ENCODE assay signal across 8 mouse cellular contexts in the genomic region with DNA sequence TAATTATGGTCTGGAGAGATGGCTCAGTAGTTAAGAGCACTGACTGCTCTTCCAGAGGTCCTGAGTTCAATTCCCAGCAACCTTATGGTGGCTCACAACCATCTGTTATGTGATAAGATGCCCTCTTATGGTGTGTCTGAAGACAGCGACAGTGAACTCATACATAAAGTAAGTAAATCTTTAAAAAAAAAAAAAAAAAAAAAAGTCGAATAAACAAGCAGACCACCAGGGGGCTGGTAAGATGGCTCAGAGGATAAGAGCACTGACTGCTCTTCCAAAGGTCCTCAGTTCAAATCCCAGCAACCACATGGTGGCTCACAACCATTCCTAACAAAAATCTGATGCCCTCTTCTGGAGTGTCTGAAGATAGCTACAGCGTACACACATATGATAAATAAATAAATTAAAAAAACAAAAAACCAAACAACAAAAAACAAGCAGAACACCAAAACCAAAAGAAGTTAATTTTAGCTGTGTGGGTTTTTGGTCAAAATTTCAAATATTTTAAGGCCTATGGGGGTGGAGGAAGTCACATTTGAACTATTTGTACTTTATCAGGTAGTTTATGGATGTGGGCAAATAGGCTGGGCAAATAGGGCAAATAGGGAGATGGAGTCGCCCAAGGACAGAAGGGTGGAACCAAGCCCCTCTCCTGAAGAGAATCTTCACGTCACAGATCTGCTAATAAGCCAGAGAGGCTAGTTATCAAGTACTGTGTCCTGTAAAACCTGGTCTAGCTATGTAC. TPM values are rescaled to one million over a fixed set of nuclear protein-coding genes. Genes with fewer than 3 reads are reported as not detected.
DNase-seq lines count a peak whose midpoint lies in the region; ATAC-seq and TF ChIP-seq lines count a peak whose summit lies in the region.
"Not testable (repeated sequence)": the region's sequence is repeated elsewhere in the genome, so short reads cannot be mapped to it uniquely, and the experiment has no call there.

No protein-coding gene starts in this region.

- in situ Hi-C loops in CH12.LX (cut with MboI; ENCODE audit: low pct_ligation_motif_present, low pct_unique_long_range_greater_than_20kb, low sequenced_read_pairs) = loop anchor here (10.0 kb wide), 1 partner anchor 197 kb away; no protein-coding TSS in a partner anchor

- ATAC-seq in forebrain, embryonic 15.5 days (replicated peaks); hindbrain, embryonic 12.5 days (ENCODE audit: low FRiP score); kidney, postnatal 0 days (replicated peaks; ENCODE audit: low FRiP score, low read depth); liver, embryonic 16.5 days (ENCODE audit: low read depth); midbrain, postnatal 0 days (ENCODE audit: low FRiP score); stomach, postnatal 0 days (ENCODE audit: low FRiP score, low TSS enrichment): not testable (repeated sequence)

- H3K4me1 ChIP-seq in CH12.LX (ENCODE audit: control insufficient read depth in 1 of 2, insufficient read depth in 2 of 2) = peaks cover 0 to 11% of the 10 kb centered on the region in 2 experiments; a peak in 2 of 4 replicates
- H3K4me1 ChIP-seq in cortical plate, adult 2 months (ENCODE audit: control insufficient read depth, insufficient read depth, low read length); kidney, postnatal 0 days (replicated peaks; ENCODE audit: insufficient read depth, low read length); midbrain, postnatal 0 days (ENCODE audit: insufficient read depth, low read length); stomach, postnatal 0 days (replicated peaks; ENCODE audit: control insufficient read depth, insufficient read depth): not testable (repeated sequence)
- H3K4me1 ChIP-seq in forebrain, embryonic 15.5 days = peaks cover 17% of the 10 kb centered on the region
- H3K4me1 ChIP-seq in hindbrain, embryonic 12.5 days = peaks cover 14% of the 10 kb centered on the region
- H3K4me1 ChIP-seq in liver, embryonic 16.5 days (ENCODE audit: control insufficient read depth, low read depth, low read length) = peaks cover 12% of the 10 kb centered on the region

- TF ChIP-seq POLR2A in CH12.LX (IDR thresholded peaks at IDR 0.05; ENCODE audit: low read depth, low read length); cortical plate, adult 2 months (IDR thresholded peaks at IDR 0.05; ENCODE audit: extremely low read depth, insufficient read depth, low read length): not testable (repeated sequence)

- peak overlapping the region; percentile 97 for H3K4me2 ChIP-seq in CH12.LX (ENCODE audit: insufficient read depth, low read depth, poor library complexity, severe bottlenecking)
- H3K4me2 ChIP-seq in forebrain, embryonic 15.5 days (replicated peaks) = peak overlapping the region; percentile 84
- H3K4me2 ChIP-seq in hindbrain, embryonic 12.5 days (replicated peaks) = peak overlapping the region; percentile 77
- H3K4me2 ChIP-seq in kidney, postnatal 0 days (ENCODE audit: low read length) = peak overlapping the region; percentile 82
- H3K4me2 ChIP-seq in liver, embryonic 16.5 days (ENCODE audit: low read depth, low read length) = peak overlapping the region; percentile 91
- H3K4me2 ChIP-seq in midbrain, postnatal 0 days (ENCODE audit: low read depth, low read length, poor library complexity, severe bottlenecking) = peak overlapping the region; percentile 73
- H3K4me2 ChIP-seq in stomach, postnatal 0 days (replicated peaks; ENCODE audit: low read depth) = peak overlapping the region; percentile 88

- peak; percentile 37 for DNase-seq in CH12.LX (ENCODE audit: extremely low read depth)
- DNase-seq in kidney, postnatal 0 days (ENCODE audit: low spot score); midbrain, postnatal 0 days (ENCODE audit: low spot score); stomach, postnatal 0 days (ENCODE audit: low spot score): not testable (repeated sequence)

- not testable (repeated sequence) for TF ChIP-seq RAD21 in CH12.LX (IDR thresholded peaks at IDR 0.05; ENCODE audit: low read depth, low read length)

- peak overlapping the region; percentile 91 for H3K9ac ChIP-seq in CH12.LX (ENCODE audit: insufficient read depth, low read depth)
- peak overlapping the region; percentile 85 for H3K9ac ChIP-seq in forebrain, embryonic 15.5 days (replicated peaks)
- peak overlapping the region; percentile 79; the same call in 1 of the 2 replicates for H3K9ac ChIP-seq in hindbrain, embryonic 12.5 days
- H3K9ac ChIP-seq in kidney, postnatal 0 days (ENCODE audit: low read depth, low read length) = peak overlapping the region; percentile 76; the same call in 1 of the 2 replicates
- peak overlapping the region; percentile 74 for H3K9ac ChIP-seq in liver, embryonic 16.5 days (ENCODE audit: low read depth, low read length)
- 0 out of 2 replicates have a peak overlapping the region, but pooled peaks have one; percentile 19 for H3K9ac ChIP-seq in midbrain, postnatal 0 days (replicated peaks; ENCODE audit: low read length, poor library complexity, severe bottlenecking)
- H3K9ac ChIP-seq in stomach, postnatal 0 days (ENCODE audit: low read length) = peak overlapping the region; percentile 71; the same call in 1 of the 2 replicates

- peaks cover 36 to 53% of the 10 kb centered on the region in 2 experiments for H3K36me3 ChIP-seq in CH12.LX (replicated peaks in 1 of 2; ENCODE audit: control insufficient read depth in 1 of 2, insufficient read depth in 1 of 2, low read length in 1 of 2)
- peaks cover 44% of the 10 kb centered on the region for H3K36me3 ChIP-seq in forebrain, embryonic 15.5 days
- H3K36me3 ChIP-seq in hindbrain, embryonic 12.5 days = peaks cover 44% of the 10 kb centered on the region
- H3K36me3 ChIP-seq in kidney, postnatal 0 days (ENCODE audit: insufficient read depth, low read length) = peaks cover 22% of the 10 kb centered on the region
- H3K36me3 ChIP-seq in liver, embryonic 16.5 days (ENCODE audit: control insufficient read depth, insufficient read depth) = peaks cover 26% of the 10 kb centered on the region
- peaks cover 28% of the 10 kb centered on the region for H3K36me3 ChIP-seq in midbrain, postnatal 0 days (ENCODE audit: insufficient read depth, low read length)
- H3K36me3 ChIP-seq in stomach, postnatal 0 days (ENCODE audit: control insufficient read depth, insufficient read depth, low read length) = peaks cover 10% of the 10 kb centered on the region; the same call in 1 of the 2 replicates

- not testable (repeated sequence) for H3K27me3 ChIP-seq in CH12.LX (replicated peaks); forebrain, embryonic 15.5 days; hindbrain, embryonic 12.5 days; kidney, postnatal 0 days (ENCODE audit: insufficient read depth, low read length); liver, embryonic 16.5 days (ENCODE audit: control insufficient read depth, insufficient read depth, low read depth, low read length); midbrain, postnatal 0 days (ENCODE audit: insufficient read depth, low read length); stomach, postnatal 0 days (ENCODE audit: control insufficient read depth, insufficient read depth, low read length)

- H3K4me3 ChIP-seq in CH12.LX (replicated peaks in 1 of 3; ENCODE audit: low read depth in 2 of 3, low read length in 2 of 3, poor library complexity in 1 of 3) = peak overlapping the region; percentile 64 to 83 (median 79)
- peak overlapping the region; percentile 81; the same call in 1 of the 2 replicates for H3K4me3 ChIP-seq in cortical plate, adult 2 months (ENCODE audit: insufficient read depth, low read length)
- H3K4me3 ChIP-seq in forebrain, embryonic 15.5 days = peak overlapping the region; percentile 94
- peak overlapping the region; percentile 89 for H3K4me3 ChIP-seq in hindbrain, embryonic 12.5 days
- H3K4me3 ChIP-seq in kidney, postnatal 0 days (replicated peaks; ENCODE audit: low read depth, low read length) = peak overlapping the region; percentile 91
- H3K4me3 ChIP-seq in liver, embryonic 16.5 days (ENCODE audit: low read depth, low read length) = peak overlapping the region; percentile 83
- peak overlapping the region; percentile 93 for H3K4me3 ChIP-seq in midbrain, postnatal 0 days (ENCODE audit: low read depth, low read length)
- H3K4me3 ChIP-seq in stomach, postnatal 0 days (ENCODE audit: low read depth, low read length) = peak overlapping the region; percentile 93

- WGBS in forebrain, embryonic 15.5 days = 37% methylated on average over 5 of the region's 5 CpGs
- WGBS in hindbrain, embryonic 12.5 days = 30% methylated on average over 5 of the region's 5 CpGs
- 30% methylated on average over 5 of the region's 5 CpGs for WGBS in kidney, postnatal 0 days
- 28% methylated on average over 5 of the region's 5 CpGs for WGBS in liver, embryonic 16.5 days (ENCODE audit: insufficient replicate concordance)
- 32% methylated on average over 5 of the region's 5 CpGs for WGBS in midbrain, postnatal 0 days
- WGBS in stomach, postnatal 0 days = 33% methylated on average over 5 of the region's 5 CpGs

- H3K9me3 ChIP-seq in CH12.LX (replicated peaks; ENCODE audit: low read length); forebrain, embryonic 15.5 days; hindbrain, embryonic 12.5 days (replicated peaks); kidney, postnatal 0 days (replicated peaks; ENCODE audit: low read length); liver, embryonic 16.5 days (replicated peaks; ENCODE audit: control insufficient read depth, low read length); midbrain, postnatal 0 days (ENCODE audit: low read length); stomach, postnatal 0 days (ENCODE audit: control insufficient read depth, low read length): not testable (repeated sequence)

- peak overlapping the region; percentile 66 for H3K27ac ChIP-seq in CH12.LX (ENCODE audit: insufficient read depth, low read depth)
- not testable (repeated sequence) for H3K27ac ChIP-seq in cortical plate, adult 2 months (ENCODE audit: insufficient read depth, low read length); midbrain, postnatal 0 days (ENCODE audit: low read depth, low read length)
- peak overlapping the region; percentile 85 for H3K27ac ChIP-seq in forebrain, embryonic 15.5 days (replicated peaks)
- 0 out of 2 replicates have a peak overlapping the region, but pooled peaks have one; percentile 85 for H3K27ac ChIP-seq in hindbrain, embryonic 12.5 days
- peak overlapping the region; percentile 89 for H3K27ac ChIP-seq in kidney, postnatal 0 days
- peak overlapping the region; percentile 73 for H3K27ac ChIP-seq in liver, embryonic 16.5 days (ENCODE audit: low read length)
- H3K27ac ChIP-seq in stomach, postnatal 0 days (replicated peaks) = peak overlapping the region; percentile 89; the same call in 1 of the 2 replicates

- TF ChIP-seq EP300 in CH12.LX (IDR thresholded peaks at IDR 0.05; ENCODE audit: low read length); stomach, postnatal 0 days (optimal IDR thresholded peaks at IDR 0.05): not testable (repeated sequence)

- peak in 1 of 2 experiments; percentile 35; a peak in 2 of 4 replicates for TF ChIP-seq CTCF in CH12.LX (conservative IDR thresholded peaks at IDR 0.05 in 1 of 2, IDR thresholded peaks at IDR 0.05 in 1 of 2; ENCODE audit: low read depth in 2 of 2, low read length in 2 of 2)
- TF ChIP-seq CTCF in cortical plate, adult 2 months (IDR thresholded peaks at IDR 0.05; ENCODE audit: extremely low read depth, insufficient read depth, low read length); stomach, postnatal 0 days (IDR thresholded peaks at IDR 0.05; ENCODE audit: low read depth): not testable (repeated sequence)
- peak; percentile 47 for TF ChIP-seq CTCF in kidney, postnatal 0 days (IDR thresholded peaks at IDR 0.05; ENCODE audit: low read depth)
- TF ChIP-seq CTCF in midbrain, postnatal 0 days (IDR thresholded peaks at IDR 0.05) = peak; percentile 45

- peaks cover 22% of the 10 kb centered on the region for H3K79me2 ChIP-seq in CH12.LX (replicated peaks; ENCODE audit: control insufficient read depth, extremely low read depth, insufficient read depth, poor library complexity, severe bottlenecking)

- dilution Hi-C loops in CH12.LX (cut with MboI; ENCODE audit: extremely low pct_ligation_motif_present, extremely low pct_unique_long_range_greater_than_20kb, low sequenced_read_pairs) = not testable (repeated sequence)

RNA-seq across cellular contexts. Expression of a gene that starts 1.1 kb away (rescaled TPM):
- 18.2 and 20.2 TPM in 2 replicates for total RNA-seq in CH12.LX (2012; rRNA removed)
- total RNA-seq in CH12.LX (2014; rRNA removed) = 15.1 and 15.7 TPM in 2 replicates
- polyA plus RNA-seq in CH12.LX (2012; ENCODE audit: insufficient read length, low read depth) = 25.8 and 25.9 TPM in 2 replicates
- polyA plus RNA-seq in cortical plate, adult 2 months (2012; rRNA removed) = 40.3 and 42.4 TPM in 2 replicates
- 28.2 and 28.8 TPM in 2 replicates for polyA plus RNA-seq in forebrain, embryonic 15.5 days (2015; fragmentation: Nextera tagmentation; extraction: Ambion mirVana)
- 18.0 and 19.1 TPM in 2 replicates for polyA plus RNA-seq in hindbrain, embryonic 12.5 days (2016; fragmentation: Nextera tagmentation; extraction: Ambion mirVana)
- 7.5 and 8.3 TPM in 2 replicates for polyA plus RNA-seq in kidney, postnatal 0 days (2015; fragmentation: Nextera tagmentation; extraction: Ambion mirVana)
- polyA plus RNA-seq in liver, embryonic 16.5 days (2015; fragmentation: Nextera tagmentation; extraction: Ambion mirVana) = 4.6 and 4.9 TPM in 2 replicates
- total RNA-seq in midbrain, postnatal 0 days (2014; rRNA removed) = 14.9 and 20.5 TPM in 2 replicates
- 21.9 and 26.9 TPM in 2 replicates for polyA plus RNA-seq in midbrain, postnatal 0 days (2015; fragmentation: Nextera tagmentation; extraction: Ambion mirVana)
- polyA plus RNA-seq in stomach, postnatal 0 days (2015; fragmentation: Nextera tagmentation; extraction: Ambion mirVana) = 5.8 and 6.1 TPM in 2 replicates

RNA-seq across cellular contexts. Expression of a gene that starts 11.0 kb away (rescaled TPM):
- 205 and 319 TPM in 2 replicates for total RNA-seq in CH12.LX (2012; rRNA removed)
- 769 and 796 TPM in 2 replicates for total RNA-seq in CH12.LX (2014; rRNA removed)
- 280 and 301 TPM in 2 replicates for polyA plus RNA-seq in CH12.LX (2012; ENCODE audit: insufficient read length, low read depth)
- polyA plus RNA-seq in cortical plate, adult 2 months (2012; rRNA removed) = 110 and 121 TPM in 2 replicates
- polyA plus RNA-seq in forebrain, embryonic 15.5 days (2015; fragmentation: Nextera tagmentation; extraction: Ambion mirVana) = 372 and 377 TPM in 2 replicates
- 418 and 446 TPM in 2 replicates for polyA plus RNA-seq in hindbrain, embryonic 12.5 days (2016; fragmentation: Nextera tagmentation; extraction: Ambion mirVana)
- 561 and 572 TPM in 2 replicates for polyA plus RNA-seq in kidney, postnatal 0 days (2015; fragmentation: Nextera tagmentation; extraction: Ambion mirVana)
- polyA plus RNA-seq in liver, embryonic 16.5 days (2015; fragmentation: Nextera tagmentation; extraction: Ambion mirVana) = 282 and 309 TPM in 2 replicates
- 228 and 273 TPM in 2 replicates for total RNA-seq in midbrain, postnatal 0 days (2014; rRNA removed)
- polyA plus RNA-seq in midbrain, postnatal 0 days (2015; fragmentation: Nextera tagmentation; extraction: Ambion mirVana) = 313 and 326 TPM in 2 replicates
- polyA plus RNA-seq in stomach, postnatal 0 days (2015; fragmentation: Nextera tagmentation; extraction: Ambion mirVana) = 544 and 572 TPM in 2 replicates

RNA-seq across cellular contexts. Expression of a gene that starts 20.3 kb away (rescaled TPM):
- total RNA-seq in CH12.LX (2012; rRNA removed) (4.6 and 5.7 TPM in 2 replicates), CH12.LX (2014; rRNA removed) (1.8 and 3.1 TPM in 2 replicates)
- 5.4 and 6.1 TPM in 2 replicates for polyA plus RNA-seq in CH12.LX (2012; ENCODE audit: insufficient read length, low read depth)
- 55.4 and 56.5 TPM in 2 replicates for polyA plus RNA-seq in cortical plate, adult 2 months (2012; rRNA removed)
- polyA plus RNA-seq in forebrain, embryonic 15.5 days (2015; fragmentation: Nextera tagmentation; extraction: Ambion mirVana) = 11.6 and 12.8 TPM in 2 replicates
- 18.9 and 20.9 TPM in 2 replicates for polyA plus RNA-seq in hindbrain, embryonic 12.5 days (2016; fragmentation: Nextera tagmentation; extraction: Ambion mirVana)
- polyA plus RNA-seq in kidney, postnatal 0 days (2015; fragmentation: Nextera tagmentation; extraction: Ambion mirVana) = 24.2 and 27.2 TPM in 2 replicates
- 1.4 and 1.6 TPM in 2 replicates for polyA plus RNA-seq in liver, embryonic 16.5 days (2015; fragmentation: Nextera tagmentation; extraction: Ambion mirVana)
- total RNA-seq in midbrain, postnatal 0 days (2014; rRNA removed) = 14.8 and 14.9 TPM in 2 replicates
- polyA plus RNA-seq in midbrain, postnatal 0 days (2015; fragmentation: Nextera tagmentation; extraction: Ambion mirVana) = 11.2 and 11.9 TPM in 2 replicates
- 9.0 and 9.3 TPM in 2 replicates for polyA plus RNA-seq in stomach, postnatal 0 days (2015; fragmentation: Nextera tagmentation; extraction: Ambion mirVana)

RNA-seq across cellular contexts. Expression of a gene that starts 27.4 kb away (rescaled TPM):
- total RNA-seq in CH12.LX (2012; rRNA removed) = 50.8 and 68.3 TPM in 2 replicates
- 98.0 and 107 TPM in 2 replicates for total RNA-seq in CH12.LX (2014; rRNA removed)
- polyA plus RNA-seq in CH12.LX (2012; ENCODE audit: insufficient read length, low read depth) = 104 and 111 TPM in 2 replicates
- 32.6 and 32.9 TPM in 2 replicates for polyA plus RNA-seq in cortical plate, adult 2 months (2012; rRNA removed)
- 70.3 and 70.5 TPM in 2 replicates for polyA plus RNA-seq in forebrain, embryonic 15.5 days (2015; fragmentation: Nextera tagmentation; extraction: Ambion mirVana)
- polyA plus RNA-seq in hindbrain, embryonic 12.5 days (2016; fragmentation: Nextera tagmentation; extraction: Ambion mirVana) = 66.0 and 69.5 TPM in 2 replicates
- 64.4 and 66.0 TPM in 2 replicates for polyA plus RNA-seq in kidney, postnatal 0 days (2015; fragmentation: Nextera tagmentation; extraction: Ambion mirVana)
- 33.0 and 34.3 TPM in 2 replicates for polyA plus RNA-seq in liver, embryonic 16.5 days (2015; fragmentation: Nextera tagmentation; extraction: Ambion mirVana)
- 38.4 and 40.2 TPM in 2 replicates for total RNA-seq in midbrain, postnatal 0 days (2014; rRNA removed)
- 55.2 and 61.9 TPM in 2 replicates for polyA plus RNA-seq in midbrain, postnatal 0 days (2015; fragmentation: Nextera tagmentation; extraction: Ambion mirVana)
- 58.8 and 61.2 TPM in 2 replicates for polyA plus RNA-seq in stomach, postnatal 0 days (2015; fragmentation: Nextera tagmentation; extraction: Ambion mirVana)

RNA-seq across cellular contexts. Expression of a gene that starts 27.4 kb away (rescaled TPM):
- total RNA-seq in CH12.LX (2012; rRNA removed) (58.2 and 63.0 TPM in 2 replicates), CH12.LX (2014; rRNA removed) (84.9 and 87.5 TPM in 2 replicates)
- polyA plus RNA-seq in CH12.LX (2012; ENCODE audit: insufficient read length, low read depth) = 51.9 and 57.0 TPM in 2 replicates
- 46.0 and 47.5 TPM in 2 replicates for polyA plus RNA-seq in cortical plate, adult 2 months (2012; rRNA removed)
- 52.6 and 57.3 TPM in 2 replicates for polyA plus RNA-seq in forebrain, embryonic 15.5 days (2015; fragmentation: Nextera tagmentation; extraction: Ambion mirVana)
- 65.6 and 71.0 TPM in 2 replicates for polyA plus RNA-seq in hindbrain, embryonic 12.5 days (2016; fragmentation: Nextera tagmentation; extraction: Ambion mirVana)
- 44.6 and 49.3 TPM in 2 replicates for polyA plus RNA-seq in kidney, postnatal 0 days (2015; fragmentation: Nextera tagmentation; extraction: Ambion mirVana)
- 17.7 and 17.8 TPM in 2 replicates for polyA plus RNA-seq in liver, embryonic 16.5 days (2015; fragmentation: Nextera tagmentation; extraction: Ambion mirVana)
- 26.9 and 30.4 TPM in 2 replicates for total RNA-seq in midbrain, postnatal 0 days (2014; rRNA removed)
- polyA plus RNA-seq in midbrain, postnatal 0 days (2015; fragmentation: Nextera tagmentation; extraction: Ambion mirVana) = 24.6 and 27.1 TPM in 2 replicates
- polyA plus RNA-seq in stomach, postnatal 0 days (2015; fragmentation: Nextera tagmentation; extraction: Ambion mirVana) = 24.9 and 27.6 TPM in 2 replicates

Comparison
In these comparisons a context has a peak if more than half of its experiments do, and no peak if none do; other contexts are left out.
1. H3K9ac ChIP-seq: peak in every context shown above with its lines; median percentile 91 in CH12.LX; 85 in forebrain, embryonic 15.5 days; 79 in hindbrain, embryonic 12.5 days; 76 in kidney, postnatal 0 days; 74 in liver, embryonic 16.5 days; 71 in stomach, postnatal 0 days; 19 in midbrain, postnatal 0 days.